Mouse (Mus musculus): Measurements from ENCODE around the gene Ahcyl2.

The Ahcyl2 gene

GRCm38 (mm10) chr6:29768791-29769441 lies 1.1 kb downstream of the Ahcyl2 start:
- in situ Hi-C loops (cut with MboI; ENCODE audit: unreplicated experiment in 2 of 2) = no loop called here

GRCm38 (mm10) chr6:29770672-29771321 lies 3.0 kb downstream of the Ahcyl2 start:
- in situ Hi-C loops (cut with MboI; ENCODE audit: unreplicated experiment in 2 of 2) = no loop called here

GRCm38 (mm10) chr6:29772236-29772635 lies 4.4 kb downstream of the Ahcyl2 start:
- in situ Hi-C loops (cut with MboI; ENCODE audit: unreplicated experiment in 2 of 2) = no loop called here

GRCm38 (mm10) chr6:29774161-29774560 lies 6.3 kb downstream of the Ahcyl2 start:
- in situ Hi-C loops (cut with MboI; ENCODE audit: unreplicated experiment in 2 of 2) = no loop called here

GRCm38 (mm10) chr6:29775609-29776008 lies 7.8 kb downstream of the Ahcyl2 start:
- in situ Hi-C loops (cut with MboI; ENCODE audit: unreplicated experiment in 2 of 2) = no loop called here

GRCm38 (mm10) chr6:29776542-29777237 lies 8.9 kb downstream of the Ahcyl2 start:
- in situ Hi-C loops (cut with MboI; ENCODE audit: unreplicated experiment in 2 of 2) = no loop called here

- in situ Hi-C loops (cut with MboI; ENCODE audit: unreplicated experiment in 2 of 2) = no loop called here
Measured at GRCm38 (mm10) chr6:29777238-29777555, 9.4 kb downstream of the Ahcyl2 start.

GRCm38 (mm10) chr6:29780082-29780481 lies 12.3 kb downstream of the Ahcyl2 start:
- in situ Hi-C loops (cut with MboI; ENCODE audit: unreplicated experiment in 2 of 2) = no loop called here

GRCm38 (mm10) chr6:29780571-29780970 lies 12.8 kb downstream of the Ahcyl2 start:
- in situ Hi-C loops (cut with MboI; ENCODE audit: unreplicated experiment in 2 of 2) = no loop called here

- in situ Hi-C loops (cut with MboI; ENCODE audit: unreplicated experiment in 2 of 2) = no loop called here
Measured at GRCm38 (mm10) chr6:29782239-29782638, 14.4 kb downstream of the Ahcyl2 start.

- in situ Hi-C loops (cut with MboI; ENCODE audit: unreplicated experiment in 2 of 2) = no loop called here
Measured at GRCm38 (mm10) chr6:29783960-29784359, 16.1 kb downstream of the Ahcyl2 start.

- in situ Hi-C loops (cut with MboI; ENCODE audit: unreplicated experiment in 2 of 2) = no loop called here
Measured at GRCm38 (mm10) chr6:29784413-29785021, 16.7 kb downstream of the Ahcyl2 start.

- in situ Hi-C loops (cut with MboI; ENCODE audit: unreplicated experiment in 2 of 2) = no loop called here
Measured at GRCm38 (mm10) chr6:29785759-29786158, 17.9 kb downstream of the Ahcyl2 start.

- in situ Hi-C loops (cut with MboI; ENCODE audit: unreplicated experiment in 2 of 2) = no loop called here
Measured at GRCm38 (mm10) chr6:29788779-29789350, 21.1 kb downstream of the Ahcyl2 start.

GRCm38 (mm10) chr6:29790014-29790698 lies 22.3 kb downstream of the Ahcyl2 start:
- in situ Hi-C loops (cut with MboI; ENCODE audit: unreplicated experiment in 2 of 2) = no loop called here

GRCm38 (mm10) chr6:29793520-29793919 lies 25.7 kb downstream of the Ahcyl2 start:
- in situ Hi-C loops (cut with MboI; ENCODE audit: unreplicated experiment in 2 of 2) = no loop called here

- in situ Hi-C loops (cut with MboI; ENCODE audit: unreplicated experiment in 2 of 2) = no loop called here
Measured at GRCm38 (mm10) chr6:29794582-29794981, 26.8 kb downstream of the Ahcyl2 start.

- in situ Hi-C loops (cut with MboI; ENCODE audit: unreplicated experiment in 2 of 2) = no loop called here
Measured at GRCm38 (mm10) chr6:29802979-29803378, 35.2 kb downstream of the Ahcyl2 start.

- in situ Hi-C loops (cut with MboI; ENCODE audit: unreplicated experiment in 2 of 2) = no loop called here
Measured at GRCm38 (mm10) chr6:29804006-29804405, 36.2 kb downstream of the Ahcyl2 start.

GRCm38 (mm10) chr6:29805381-29805780 lies 37.6 kb downstream of the Ahcyl2 start:
- in situ Hi-C loops (cut with MboI; ENCODE audit: unreplicated experiment in 2 of 2) = no loop called here

- in situ Hi-C loops (cut with MboI; ENCODE audit: unreplicated experiment in 2 of 2) = no loop called here
Measured at GRCm38 (mm10) chr6:29812076-29812475, 44.3 kb downstream of the Ahcyl2 start.

All from v-Abl transformed pro-B cells (cell line).